Mouse (Mus musculus) fibroblast of lung, adult 2 months (primary cell): ENCODE data around the gene Btbd35f24.
"Not testable (repeated sequence)": the region's sequence is repeated elsewhere in the genome, so short reads cannot be mapped to it uniquely, and the experiment has no call there.

Source experiments
- DNase-seq: peaks from one replicate; pipeline ENCODE4 v3.0.0-alpha.2; 2011; ENCODE audit warnings: low read depth

The Btbd35f24 gene

GRCm38 (mm10) chrX:3195727-3196126, at the start of gene Btbd35f24:
TSS of gene Btbd35f24 (minus strand) at chrX:3195827.
- DNase-seq: not testable (repeated sequence)
